Mouse (Mus musculus): ENCODE data around the gene Gm11397. TPM values are rescaled to one million over a fixed set of nuclear protein-coding genes. Genes with fewer than 3 reads are reported as not detected.
"Not testable (repeated sequence)": the region's sequence is repeated elsewhere in the genome, so short reads cannot be mapped to it uniquely, and the experiment has no call there.

Gm11397 gene
- not detected in 2 replicates for polyA plus RNA-seq (2015; fragmentation: Nextera tagmentation; extraction: Ambion mirVana)

- H3K27ac ChIP-seq (ENCODE audit: low read length); H3K4me2 ChIP-seq (ENCODE audit: low read depth, low read length); H3K9me3 ChIP-seq (ENCODE audit: control insufficient read depth, low read length); H3K9ac ChIP-seq (ENCODE audit: low read depth, low read length); H3K4me3 ChIP-seq (ENCODE audit: low read length); H3K27me3 ChIP-seq (replicated peaks; ENCODE audit: control insufficient read depth, insufficient read depth, low read length); H3K36me3 ChIP-seq (ENCODE audit: control insufficient read depth, insufficient read depth, low read length); ATAC-seq; H3K4me1 ChIP-seq (ENCODE audit: control insufficient read depth, insufficient read depth, low read length): not testable (repeated sequence)
- WGBS, result 86% methylated on average over 1 of the region's 2 CpGs
Measured at GRCm38 (mm10) chr13:33395461-33395860, at the start of gene Gm11397. TSS of gene Gm11397 (plus strand) at chr13:33395761.

- not testable (repeated sequence) for ATAC-seq; H3K4me3 ChIP-seq (ENCODE audit: low read length); H3K9ac ChIP-seq (ENCODE audit: low read depth, low read length); H3K27me3 ChIP-seq (replicated peaks; ENCODE audit: control insufficient read depth, insufficient read depth, low read length); H3K4me2 ChIP-seq (ENCODE audit: low read depth, low read length); H3K27ac ChIP-seq (ENCODE audit: low read length); H3K4me1 ChIP-seq (ENCODE audit: control insufficient read depth, insufficient read depth, low read length); H3K36me3 ChIP-seq (ENCODE audit: control insufficient read depth, insufficient read depth, low read length); H3K9me3 ChIP-seq (ENCODE audit: control insufficient read depth, low read length)
- no CpG with 5 or more reads among the region's 1 CpGs for WGBS
Measured at GRCm38 (mm10) chr13:33356666-33357065, 38.9 kb upstream of the Gm11397 start.

- H3K36me3 ChIP-seq (ENCODE audit: control insufficient read depth, insufficient read depth, low read length); H3K27me3 ChIP-seq (replicated peaks; ENCODE audit: control insufficient read depth, insufficient read depth, low read length); H3K9me3 ChIP-seq (ENCODE audit: control insufficient read depth, low read length); H3K4me1 ChIP-seq (ENCODE audit: control insufficient read depth, insufficient read depth, low read length); H3K9ac ChIP-seq (ENCODE audit: low read depth, low read length); ATAC-seq; H3K4me2 ChIP-seq (ENCODE audit: low read depth, low read length); H3K4me3 ChIP-seq (ENCODE audit: low read length); H3K27ac ChIP-seq (ENCODE audit: low read length): not testable (repeated sequence)
Measured at GRCm38 (mm10) chr13:33432714-33433113, 37.2 kb downstream of the Gm11397 start.

Other genes with a start within 250 kb of the Gm11397 start
- gene Serpinb9c, start 236.0 kb upstream of the Gm11397 start, polyA plus RNA-seq (2015; fragmentation: Nextera tagmentation; extraction: Ambion mirVana), result not detected in 2 replicates
- gene Serpinb9d, start 202.8 kb upstream of the Gm11397 start, polyA plus RNA-seq (2015; fragmentation: Nextera tagmentation; extraction: Ambion mirVana), result not detected in 2 replicates
- not detected in 2 replicates for gene Serpinb9e, start 146.1 kb upstream of the Gm11397 start, polyA plus RNA-seq (2015; fragmentation: Nextera tagmentation; extraction: Ambion mirVana)
- gene Serpinb9f, start 71.7 kb upstream of the Gm11397 start, polyA plus RNA-seq (2015; fragmentation: Nextera tagmentation; extraction: Ambion mirVana), result not detected in 2 replicates
- gene Serpinb9g, start 89.0 kb downstream of the Gm11397 start, polyA plus RNA-seq (2015; fragmentation: Nextera tagmentation; extraction: Ambion mirVana), result not detected in 2 replicates

Measured in intestine, embryonic 16.5 days (tissue).